Mouse (Mus musculus): ENCODE data around the gene Gpn1.

The Gpn1 gene

GRCm38 (mm10) chr5:31559401-31559800, 64.9 kb downstream of the Gpn1 start:
- no peak for DNase-seq (ENCODE audit: low read depth, low spot score)

DNA sequence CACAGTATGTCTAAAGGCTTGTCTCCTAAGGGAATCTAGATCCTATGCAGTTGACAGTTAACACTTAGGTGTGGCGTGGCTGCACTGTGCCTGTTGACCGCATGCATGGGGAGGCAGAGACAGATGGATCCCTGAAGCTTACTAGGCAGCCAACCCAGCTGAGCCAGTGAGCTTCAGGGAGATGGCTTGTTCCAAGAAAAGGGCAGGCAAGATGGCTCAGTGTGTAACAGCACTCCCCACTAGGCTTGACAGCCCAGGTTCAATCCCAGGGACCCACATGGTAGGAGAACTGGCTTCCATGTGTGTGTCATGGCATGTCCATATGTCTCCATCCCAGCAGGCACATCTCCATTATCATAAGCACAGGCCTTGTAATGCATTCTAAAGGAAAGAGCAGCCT, 65.8 kb downstream of the Gpn1 start:
- DNase-seq (ENCODE audit: low read depth, low spot score), result no peak

GRCm38 (mm10) chr5:31562036-31562666, 67.6 kb downstream of the Gpn1 start:
- DNase-seq (ENCODE audit: low read depth, low spot score), result no peak

Measured in mesoderm, embryonic 11.5 days (tissue).